Mouse (Mus musculus): ENCODE data around the gene Slc13a4. TPM values are rescaled to one million over a fixed set of nuclear protein-coding genes. Genes with fewer than 3 reads are reported as not detected.

Slc13a4 gene
- polyA plus RNA-seq, 1 experiment from 2014 or later = 0.15 TPM

DNA sequence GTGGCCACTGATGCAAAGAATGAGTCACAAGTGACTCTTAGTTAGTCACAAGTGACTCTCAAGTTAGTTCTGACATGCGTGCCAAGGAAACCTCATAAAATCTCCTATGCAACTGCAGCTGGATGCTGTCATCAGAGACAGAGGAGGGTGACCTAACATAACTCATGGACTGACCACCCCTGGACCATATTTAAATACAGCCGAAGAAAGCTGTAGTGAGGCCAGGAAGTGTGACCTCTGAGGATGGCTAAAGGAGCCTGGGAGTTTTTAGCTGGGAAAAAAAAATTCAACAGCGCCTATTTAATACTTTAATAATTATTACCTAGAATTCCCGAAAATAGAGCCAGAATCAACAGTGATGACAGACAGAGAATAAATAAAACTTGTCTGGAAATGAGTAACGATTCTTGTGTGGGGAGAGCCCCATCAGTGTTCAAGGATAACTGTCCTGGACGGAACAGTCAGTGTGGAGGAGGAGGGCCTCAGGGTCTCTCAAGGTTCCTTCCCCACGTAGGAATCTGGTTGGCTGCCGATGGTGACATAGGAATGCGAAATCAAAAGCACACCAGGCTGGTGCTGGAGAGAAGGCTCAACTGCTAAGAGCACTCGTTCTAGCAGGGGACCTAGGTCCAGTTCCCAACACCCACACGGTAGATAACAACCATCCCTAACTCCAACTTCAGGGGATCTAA lies 34.4 kb downstream of the Slc13a4 start:
- WGBS = 87% methylated on average over 11 of the region's 11 CpGs
- Histone ChIP-seq H3K4me3 (ENCODE audit: low read depth, low read length) (no peak overlapping the region), H3K4me1 (replicated peaks; ENCODE audit: control insufficient read depth, insufficient read depth, low read length) (no peaks in the 10 kb centered on the region), H3K27ac (ENCODE audit: low read depth, low read length) (no peak overlapping the region), H3K9me3 (ENCODE audit: control insufficient read depth, low read length) (no peaks in the 10 kb centered on the region), H3K27me3 (ENCODE audit: control insufficient read depth, insufficient read depth, low read length) (no peaks in the 10 kb centered on the region), H3K9ac (ENCODE audit: low read length) (no peak overlapping the region), H3K4me2 (ENCODE audit: low read depth, low read length, severe bottlenecking) (no peak overlapping the region), H3K36me3 (ENCODE audit: control insufficient read depth, insufficient read depth, low read length) (no peaks in the 10 kb centered on the region)
- no peak for ATAC-seq (replicated peaks; ENCODE audit: low FRiP score)
- no peak for DNase-seq (ENCODE audit: low spot score)

DNA sequence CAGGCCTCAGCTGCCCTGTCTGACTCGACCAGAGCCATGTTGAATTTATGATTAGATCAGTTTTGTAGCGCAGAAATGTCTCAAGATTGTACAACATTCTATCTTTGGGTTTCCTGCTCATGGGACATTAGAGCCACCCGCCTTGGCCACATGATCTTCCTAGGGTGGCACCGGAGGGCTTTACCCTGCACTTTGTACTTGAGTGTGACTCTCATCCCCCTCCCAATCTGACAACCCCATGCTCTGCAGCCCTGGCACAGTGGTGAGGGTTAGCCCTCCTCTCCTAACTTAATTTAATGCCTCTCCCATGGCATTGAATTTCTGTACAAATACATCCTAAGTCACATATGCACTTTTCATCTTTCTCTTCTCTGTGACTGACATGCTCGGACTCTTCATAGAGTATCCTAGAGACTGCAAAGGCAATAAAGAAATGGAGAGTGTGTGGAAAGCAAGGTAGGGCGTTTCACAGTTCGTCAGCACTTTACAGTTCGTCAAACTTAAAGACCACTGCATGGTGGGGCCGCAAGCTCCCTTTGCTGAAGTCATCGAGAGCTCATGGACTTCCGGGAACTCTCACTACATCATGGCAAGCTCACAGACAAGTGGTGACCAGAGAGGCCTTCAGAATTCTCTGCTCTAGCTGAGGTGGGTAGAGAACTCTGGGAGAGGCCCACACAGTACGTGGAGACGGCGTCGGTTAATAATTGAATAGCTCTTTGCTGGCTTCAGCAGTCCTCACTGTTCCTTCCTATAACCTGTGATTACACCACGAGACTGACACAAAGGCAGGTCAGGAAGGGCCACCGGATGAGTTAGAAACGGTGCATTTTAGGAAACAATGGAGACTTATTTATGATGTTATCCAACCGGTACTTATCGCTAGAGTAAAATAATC lies 35.8 kb downstream of the Slc13a4 start:
- Histone ChIP-seq H3K9me3 (ENCODE audit: control insufficient read depth, low read length) (no peaks in the 10 kb centered on the region), H3K36me3 (ENCODE audit: control insufficient read depth, insufficient read depth, low read length) (no peaks in the 10 kb centered on the region), H3K27ac (ENCODE audit: low read depth, low read length) (no peak overlapping the region), H3K4me3 (ENCODE audit: low read depth, low read length) (no peak overlapping the region), H3K4me1 (replicated peaks; ENCODE audit: control insufficient read depth, insufficient read depth, low read length) (no peaks in the 10 kb centered on the region), H3K4me2 (ENCODE audit: low read depth, low read length, severe bottlenecking) (no peak overlapping the region), H3K27me3 (ENCODE audit: control insufficient read depth, insufficient read depth, low read length) (no peaks in the 10 kb centered on the region), H3K9ac (ENCODE audit: low read length) (no peak overlapping the region)
- DNase-seq (ENCODE audit: low spot score) (no peak), ATAC-seq (replicated peaks; ENCODE audit: low FRiP score) (no peak)
- 90% methylated on average over 20 of the region's 20 CpGs for WGBS

DNA sequence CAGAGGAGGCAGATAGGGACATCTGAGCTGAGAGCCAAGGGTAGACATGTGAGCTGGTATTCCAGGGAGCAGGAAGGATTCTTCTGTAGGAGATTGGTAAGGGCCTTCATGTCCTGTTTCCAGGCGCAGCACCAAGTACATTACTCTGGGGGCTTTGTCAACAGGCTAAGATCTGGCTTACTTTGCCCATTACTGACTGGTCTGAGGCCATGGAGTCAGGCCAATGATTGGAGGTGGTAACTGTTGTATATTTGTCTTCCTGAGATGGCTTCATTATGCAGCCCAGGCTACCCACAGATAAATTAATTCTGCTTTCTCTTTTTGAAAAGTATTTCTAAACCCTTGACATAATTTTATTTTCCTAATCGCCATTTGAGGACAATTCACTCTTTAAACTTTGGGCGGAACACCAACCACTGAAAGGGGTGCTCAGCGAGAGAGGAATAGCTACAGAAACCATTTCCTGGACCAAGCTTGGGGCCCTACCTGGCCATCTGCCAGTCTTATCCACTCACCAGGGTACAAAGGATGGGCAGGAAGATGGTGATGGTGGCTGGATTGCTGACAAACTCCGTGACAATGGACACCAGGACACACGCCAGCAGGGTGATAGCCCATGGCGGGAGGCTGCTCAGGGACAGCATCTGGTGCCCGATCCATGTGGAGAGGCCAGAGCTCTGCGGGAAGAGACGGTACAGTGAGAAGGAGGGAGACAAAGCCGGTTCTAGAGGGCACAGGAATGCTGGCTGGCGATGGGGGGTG lies 36.7 kb downstream of the Slc13a4 start:
- Histone ChIP-seq H3K36me3 (ENCODE audit: control insufficient read depth, insufficient read depth, low read length) (no peaks in the 10 kb centered on the region), H3K9ac (ENCODE audit: low read length) (no peak overlapping the region), H3K4me2 (ENCODE audit: low read depth, low read length, severe bottlenecking) (no peak overlapping the region), H3K4me3 (ENCODE audit: low read depth, low read length) (no peak overlapping the region), H3K9me3 (ENCODE audit: control insufficient read depth, low read length) (no peaks in the 10 kb centered on the region), H3K27ac (ENCODE audit: low read depth, low read length) (no peak overlapping the region), H3K4me1 (replicated peaks; ENCODE audit: control insufficient read depth, insufficient read depth, low read length) (no peaks in the 10 kb centered on the region), H3K27me3 (ENCODE audit: control insufficient read depth, insufficient read depth, low read length) (no peaks in the 10 kb centered on the region)
- 92% methylated on average over 12 of the region's 12 CpGs for WGBS
- ATAC-seq (replicated peaks; ENCODE audit: low FRiP score) = no peak
- no peak for DNase-seq (ENCODE audit: low spot score)

DNA sequence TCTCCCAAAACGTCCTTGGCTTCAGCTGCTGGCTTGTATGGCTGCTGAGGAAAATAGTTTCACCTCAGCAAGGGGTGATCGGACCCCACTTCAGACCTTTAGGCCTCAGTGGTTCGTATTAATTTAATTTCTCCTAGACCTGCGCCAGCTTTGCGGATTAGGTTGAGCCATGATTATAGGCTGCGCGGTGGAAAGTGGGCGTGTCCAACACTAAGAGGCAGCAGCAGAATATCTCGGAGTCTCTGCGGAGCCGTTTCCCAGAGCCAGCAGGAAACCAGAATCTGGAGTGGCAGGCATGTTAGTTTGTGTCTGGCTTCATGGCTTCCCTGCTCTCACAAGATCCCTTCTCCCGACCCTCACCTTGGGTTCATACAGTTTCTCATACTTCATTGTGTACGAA lies 38.3 kb downstream of the Slc13a4 start:
- DNase-seq (ENCODE audit: low spot score) = no peak
- no peak for ATAC-seq (replicated peaks; ENCODE audit: low FRiP score)
- Histone ChIP-seq H3K9me3 (ENCODE audit: control insufficient read depth, low read length) (no peaks in the 10 kb centered on the region), H3K36me3 (ENCODE audit: control insufficient read depth, insufficient read depth, low read length) (no peaks in the 10 kb centered on the region), H3K4me1 (replicated peaks; ENCODE audit: control insufficient read depth, insufficient read depth, low read length) (no peaks in the 10 kb centered on the region), H3K27me3 (ENCODE audit: control insufficient read depth, insufficient read depth, low read length) (no peaks in the 10 kb centered on the region), H3K27ac (ENCODE audit: low read depth, low read length) (no peak overlapping the region), H3K4me3 (ENCODE audit: low read depth, low read length) (no peak overlapping the region), H3K9ac (ENCODE audit: low read length) (no peak overlapping the region), H3K4me2 (ENCODE audit: low read depth, low read length, severe bottlenecking) (no peak overlapping the region)
- WGBS = 85% methylated on average over 13 of the region's 13 CpGs

DNA sequence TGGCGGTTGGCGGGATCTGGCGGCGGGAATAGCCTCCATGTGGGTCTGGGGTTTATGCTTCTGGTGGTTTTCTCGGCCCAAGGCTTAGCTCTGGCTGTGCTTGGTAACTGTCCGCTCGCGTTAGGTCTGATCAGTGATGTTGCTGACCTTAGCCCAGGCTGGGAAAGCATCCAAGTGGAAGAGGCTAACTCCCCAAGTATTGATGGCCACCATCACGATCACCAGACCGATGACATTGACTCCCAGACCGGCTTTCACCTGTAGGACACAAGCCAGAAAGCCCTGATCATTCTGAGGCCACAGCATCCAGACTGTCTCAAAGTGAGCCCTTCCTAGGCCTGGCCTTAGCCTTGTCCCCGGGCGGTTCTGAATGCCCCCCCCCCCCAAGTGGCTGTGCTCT lies 39.2 kb downstream of the Slc13a4 start:
- Histone ChIP-seq H3K36me3 (ENCODE audit: control insufficient read depth, insufficient read depth, low read length) (no peaks in the 10 kb centered on the region), H3K4me1 (replicated peaks; ENCODE audit: control insufficient read depth, insufficient read depth, low read length) (no peaks in the 10 kb centered on the region), H3K9me3 (ENCODE audit: control insufficient read depth, low read length) (no peaks in the 10 kb centered on the region), H3K9ac (ENCODE audit: low read length) (no peak overlapping the region), H3K4me3 (ENCODE audit: low read depth, low read length) (no peak overlapping the region), H3K4me2 (ENCODE audit: low read depth, low read length, severe bottlenecking) (no peak overlapping the region), H3K27ac (ENCODE audit: low read depth, low read length) (no peak overlapping the region), H3K27me3 (ENCODE audit: control insufficient read depth, insufficient read depth, low read length) (no peaks in the 10 kb centered on the region)
- no peak for DNase-seq (ENCODE audit: low spot score)
- no peak for ATAC-seq (replicated peaks; ENCODE audit: low FRiP score)
- WGBS = 93% methylated on average over 13 of the region's 13 CpGs

DNA sequence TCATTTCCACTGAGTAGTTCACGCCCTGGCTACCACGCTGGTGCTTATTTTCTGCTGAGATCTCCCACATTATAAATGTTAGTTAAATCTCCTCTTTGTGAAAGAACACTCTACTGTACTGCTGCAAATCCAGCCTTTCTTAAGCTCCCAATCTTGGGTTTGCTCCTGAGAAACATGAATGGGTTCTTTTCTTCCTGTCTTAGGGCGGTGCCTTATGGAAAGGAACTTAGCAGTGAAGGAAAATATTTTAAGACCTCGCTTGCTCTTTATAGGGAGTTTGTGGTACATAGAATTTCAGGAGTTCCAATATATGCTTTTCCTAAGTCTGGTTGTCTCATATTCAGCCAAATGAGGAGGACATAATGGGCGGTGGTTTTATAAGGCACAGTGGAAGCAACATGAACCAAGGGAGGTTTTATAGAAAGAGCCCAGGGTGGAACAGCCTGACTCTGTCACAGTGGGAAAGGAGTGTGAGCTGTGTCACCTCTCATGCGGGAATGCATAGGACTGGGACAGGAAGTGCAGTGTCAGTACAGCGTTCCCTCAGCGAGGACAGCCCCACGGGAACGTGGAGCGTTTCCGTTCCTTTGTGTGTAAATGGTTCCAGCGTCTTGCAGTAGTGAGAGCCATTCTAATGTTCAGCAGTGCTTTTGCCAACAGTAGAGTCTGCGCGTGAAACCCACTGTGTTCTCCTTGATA lies 42.2 kb downstream of the Slc13a4 start:
- 91% methylated on average over 15 of the region's 15 CpGs for WGBS
- Histone ChIP-seq H3K4me1 (replicated peaks; ENCODE audit: control insufficient read depth, insufficient read depth, low read length) (no peaks in the 10 kb centered on the region), H3K27ac (ENCODE audit: low read depth, low read length) (no peak overlapping the region), H3K9me3 (ENCODE audit: control insufficient read depth, low read length) (no peaks in the 10 kb centered on the region), H3K9ac (ENCODE audit: low read length) (no peak overlapping the region), H3K27me3 (ENCODE audit: control insufficient read depth, insufficient read depth, low read length) (no peaks in the 10 kb centered on the region), H3K4me2 (ENCODE audit: low read depth, low read length, severe bottlenecking) (no peak overlapping the region), H3K4me3 (ENCODE audit: low read depth, low read length) (no peak overlapping the region), H3K36me3 (ENCODE audit: control insufficient read depth, insufficient read depth, low read length) (no peaks in the 10 kb centered on the region; the same call in 1 of the 2 replicates)
- no peak for DNase-seq (ENCODE audit: low spot score)
- ATAC-seq (replicated peaks; ENCODE audit: low FRiP score) = no peak

DNA sequence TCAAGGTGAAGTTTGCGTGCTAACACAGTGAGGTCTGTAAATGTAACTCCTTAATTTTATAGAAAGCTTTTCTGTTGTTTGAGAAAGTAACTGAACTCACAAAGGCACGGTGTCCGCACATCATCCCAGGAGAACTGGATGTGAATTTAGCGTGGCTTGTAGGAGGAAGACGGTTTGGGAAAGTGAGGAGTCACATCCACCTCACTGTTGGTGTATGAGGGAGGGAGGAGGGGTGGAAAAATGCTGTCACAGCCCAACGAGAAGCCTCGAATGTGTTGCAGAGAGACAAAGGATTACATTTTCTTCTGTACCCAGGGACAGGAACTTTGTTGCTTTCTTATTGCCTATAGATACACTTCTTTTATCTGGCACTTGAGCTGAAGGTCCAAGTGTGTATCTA lies 47.4 kb downstream of the Slc13a4 start:
- no peak overlapping the region for H3K4me2 ChIP-seq (ENCODE audit: low read depth, low read length, severe bottlenecking)
- no peak for DNase-seq (ENCODE audit: low spot score)
- no peak overlapping the region for H3K27ac ChIP-seq (ENCODE audit: low read depth, low read length)
- no peak for ATAC-seq (replicated peaks; ENCODE audit: low FRiP score)
- H3K9ac ChIP-seq (ENCODE audit: low read length) = no peak overlapping the region
- WGBS = 92% methylated on average over 7 of the region's 7 CpGs
- H3K9me3 ChIP-seq (ENCODE audit: control insufficient read depth, low read length) = no peaks in the 10 kb centered on the region
- H3K4me1 ChIP-seq (replicated peaks; ENCODE audit: control insufficient read depth, insufficient read depth, low read length) = no peaks in the 10 kb centered on the region
- no peak overlapping the region for H3K4me3 ChIP-seq (ENCODE audit: low read depth, low read length)
- H3K27me3 ChIP-seq (ENCODE audit: control insufficient read depth, insufficient read depth, low read length) = no peaks in the 10 kb centered on the region
- no peaks in the 10 kb centered on the region; the same call in 1 of the 2 replicates for H3K36me3 ChIP-seq (ENCODE audit: control insufficient read depth, insufficient read depth, low read length)

DNA sequence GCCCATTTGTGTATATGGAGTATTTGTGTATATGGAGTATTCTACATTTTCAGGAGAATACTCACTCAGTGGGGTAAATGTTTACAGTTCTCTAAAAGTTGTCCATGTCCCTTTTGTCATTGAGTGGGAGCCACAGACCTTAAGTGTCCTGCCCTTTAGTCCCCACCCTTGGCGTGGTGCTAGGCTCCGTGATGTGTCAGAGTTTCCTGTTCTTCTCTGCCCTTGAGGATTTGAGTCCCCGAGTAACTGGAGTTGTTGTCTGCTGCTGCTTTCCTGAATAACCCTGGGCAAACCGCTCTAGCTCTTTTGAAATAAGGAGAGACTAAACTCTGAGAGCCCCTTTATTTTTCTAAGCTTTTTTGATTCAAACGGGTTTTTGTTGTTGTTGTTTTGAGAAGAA lies 48.4 kb downstream of the Slc13a4 start:
- no peaks in the 10 kb centered on the region; the same call in 1 of the 2 replicates for H3K36me3 ChIP-seq (ENCODE audit: control insufficient read depth, insufficient read depth, low read length)
- ATAC-seq (replicated peaks; ENCODE audit: low FRiP score) (no peak), DNase-seq (ENCODE audit: low spot score) (no peak)
- no peaks in the 10 kb centered on the region for H3K27me3 ChIP-seq (ENCODE audit: control insufficient read depth, insufficient read depth, low read length)
- no peak overlapping the region for H3K4me3 ChIP-seq (ENCODE audit: low read depth, low read length)
- no peak overlapping the region for H3K9ac ChIP-seq (ENCODE audit: low read length)
- H3K4me1 ChIP-seq (replicated peaks; ENCODE audit: control insufficient read depth, insufficient read depth, low read length) = peaks cover 3% of the 10 kb centered on the region
- no peak overlapping the region for H3K4me2 ChIP-seq (ENCODE audit: low read depth, low read length, severe bottlenecking)
- 78% methylated on average over 5 of the region's 5 CpGs for WGBS
- no peak overlapping the region for H3K27ac ChIP-seq (ENCODE audit: low read depth, low read length)
- no peaks in the 10 kb centered on the region for H3K9me3 ChIP-seq (ENCODE audit: control insufficient read depth, low read length)

Measured in forebrain, embryonic 11.5 days (tissue).